Mouse (Mus musculus) lung, embryonic 15.5 days (tissue): ENCODE results near the gene Cask. TPM values are rescaled to one million over a fixed set of nuclear protein-coding genes. Genes with fewer than 3 reads are reported as not detected.
A peak's percentile ranks its signal among the peaks of the same experiment; 100 is the strongest.

ENCODE experiments used
- ATAC-seq: fragments of 200-750 bp; cut with Nextera tagmentation; 2 replicates; pipeline ENCODE4 v1.8.0; 2017; ENCODE audit warnings: moderate number of reproducible peaks, borderline replicate concordance; ENCODE audit not compliant: low FRiP score, low TSS enrichment; ENCODE audit errors: extremely low read depth
- H3K27ac ChIP-seq: fragments of 300-500 bp; sonication (generic); 2 replicates; pipeline ENCODE4 v1.5.1; 2015; ENCODE audit warnings: moderate library complexity, mild to moderate bottlenecking, inconsistent platforms
- H3K27me3 ChIP-seq: fragments of 300-500 bp; sonication (generic); 2 replicates; pipeline ENCODE4 v1.6.1; 2015; ENCODE audit warnings: inconsistent platforms
- H3K36me3 ChIP-seq: fragments of 300-500 bp; sonication (generic); 2 replicates; pipeline ENCODE4 v1.6.1; 2015; ENCODE audit warnings: inconsistent platforms
- H3K4me1 ChIP-seq: fragments of 300-500 bp; sonication (generic); 2 replicates; pipeline ENCODE4 v1.6.1; 2015; ENCODE audit warnings: inconsistent platforms
- H3K4me2 ChIP-seq: fragments of 300-500 bp; sonication (generic); 2 replicates; pipeline ENCODE4 v1.6.1; 2015; ENCODE audit warnings: inconsistent platforms, mild to moderate bottlenecking, moderate library complexity
- H3K4me3 ChIP-seq: fragments of 300-500 bp; sonication (generic); 2 replicates; pipeline ENCODE4 v1.5.1; 2015; ENCODE audit warnings: mild to moderate bottlenecking, inconsistent platforms
- H3K9ac ChIP-seq: fragments of 300-500 bp; sonication (generic); 2 replicates; pipeline ENCODE4 v1.6.1; 2015; ENCODE audit warnings: inconsistent platforms
- H3K9me3 ChIP-seq: fragments of 300-500 bp; sonication (generic); 2 replicates; pipeline ENCODE4 v1.6.1; 2016; ENCODE audit warnings: inconsistent platforms
- WGBS: fragments of 180-500 bp; shearing (Covaris S2); methylation state at CpG from one replicate; pipeline ENCODE4 v1.1.7; 2015; 5-methylcytosine and 5-hydroxymethylcytosine counted together
- polyA plus RNA-seq: library from polyadenylated mRNA; unstranded; fragments of >200 nt; fragmentation: Nextera tagmentation; extraction: Ambion mirVana; gene quantifications from 2 replicates; pipeline ENCODE4 v1.2.1, GENCODE M21; 2015

Cask gene
- polyA plus RNA-seq, 1 experiment from 2014 or later: 11.6 TPM

DNA sequence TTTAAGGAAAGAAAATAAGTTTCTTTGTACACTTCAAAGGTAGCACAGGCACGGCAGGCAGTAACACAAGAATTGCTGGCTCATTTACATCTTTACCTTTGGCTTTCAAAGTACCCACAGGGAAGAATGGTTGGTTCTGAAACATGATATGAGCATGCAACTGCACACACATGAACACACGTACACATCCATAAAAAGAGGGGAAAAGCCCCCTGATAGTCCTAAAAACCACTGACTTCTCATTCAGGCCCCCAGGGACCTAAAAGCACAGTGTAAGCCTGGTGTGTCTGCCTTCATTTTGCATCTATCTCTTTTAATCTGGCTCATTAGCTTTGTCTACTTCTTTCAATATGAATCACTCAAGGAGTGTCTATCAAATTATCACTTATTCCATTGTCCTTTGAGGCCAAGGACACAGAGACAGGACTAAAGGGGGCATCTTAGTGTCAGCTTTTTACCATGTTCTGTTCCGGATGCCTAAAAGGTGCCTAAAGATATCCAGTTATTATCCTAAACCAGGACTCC lies 192.5 kb downstream of the Cask start:
- no peaks in the 10 kb centered on the region for H3K9me3 ChIP-seq
- H3K27ac ChIP-seq: no peak overlapping the region
- no peaks in the 10 kb centered on the region for H3K36me3 ChIP-seq
- H3K4me2 ChIP-seq: no peak overlapping the region
- no peak overlapping the region for H3K9ac ChIP-seq
- WGBS: 73% methylated on average over 3 of the region's 3 CpGs
- no peak overlapping the region for H3K4me3 ChIP-seq
- no peaks in the 10 kb centered on the region for H3K4me1 ChIP-seq
- no peak for ATAC-seq
- H3K27me3 ChIP-seq: no peaks in the 10 kb centered on the region

DNA sequence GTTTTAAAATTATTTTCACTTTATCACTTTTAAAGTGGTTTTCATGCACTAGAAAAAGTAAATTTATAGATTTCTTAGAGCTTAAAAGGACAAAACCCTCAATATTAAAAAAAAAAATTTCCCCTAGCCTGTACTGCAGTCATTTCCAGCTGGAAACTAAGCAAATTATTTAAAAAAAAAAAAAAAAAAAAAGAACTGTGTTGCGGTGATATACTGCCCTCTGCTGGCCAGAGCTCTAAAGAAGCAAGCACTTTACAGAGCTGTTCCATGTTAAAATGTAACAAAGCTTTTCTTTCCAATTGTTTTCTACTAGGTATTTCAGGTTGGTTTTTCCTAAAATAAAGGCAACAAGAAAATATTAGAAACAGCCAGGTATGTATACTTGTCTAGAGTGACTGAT lies 194.4 kb downstream of the Cask start:
- Histone ChIP-seq H3K27me3 (no peaks in the 10 kb centered on the region), H3K9me3 (no peaks in the 10 kb centered on the region), H3K9ac (no peak overlapping the region), H3K4me3 (no peak overlapping the region), H3K27ac (no peak overlapping the region), H3K4me2 (no peak overlapping the region), H3K36me3 (no peaks in the 10 kb centered on the region), H3K4me1 (no peaks in the 10 kb centered on the region)
- WGBS: 12% methylated on average over 1 of the region's 1 CpGs
- no peak for ATAC-seq

DNA sequence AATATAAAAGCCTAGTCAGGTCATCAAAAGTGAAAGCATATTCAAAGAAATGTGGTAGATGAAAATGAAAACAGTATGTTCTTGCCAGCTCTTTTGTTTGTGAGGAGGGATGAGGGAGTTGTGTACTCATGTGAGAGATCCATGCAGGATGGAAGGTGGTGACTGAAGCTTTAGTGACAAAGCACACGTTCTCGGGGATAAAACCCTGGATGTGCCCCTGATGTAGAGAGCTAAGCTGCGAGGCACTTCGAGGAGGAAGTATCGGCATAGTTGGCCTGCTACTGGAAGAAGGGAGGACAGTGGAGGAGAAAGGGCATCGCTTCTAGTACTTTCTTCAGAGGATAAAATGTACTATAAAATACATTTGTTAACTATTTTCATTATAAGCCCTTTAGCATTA lies 195.3 kb downstream of the Cask start:
- 77% methylated on average over 6 of the region's 6 CpGs for WGBS

DNA sequence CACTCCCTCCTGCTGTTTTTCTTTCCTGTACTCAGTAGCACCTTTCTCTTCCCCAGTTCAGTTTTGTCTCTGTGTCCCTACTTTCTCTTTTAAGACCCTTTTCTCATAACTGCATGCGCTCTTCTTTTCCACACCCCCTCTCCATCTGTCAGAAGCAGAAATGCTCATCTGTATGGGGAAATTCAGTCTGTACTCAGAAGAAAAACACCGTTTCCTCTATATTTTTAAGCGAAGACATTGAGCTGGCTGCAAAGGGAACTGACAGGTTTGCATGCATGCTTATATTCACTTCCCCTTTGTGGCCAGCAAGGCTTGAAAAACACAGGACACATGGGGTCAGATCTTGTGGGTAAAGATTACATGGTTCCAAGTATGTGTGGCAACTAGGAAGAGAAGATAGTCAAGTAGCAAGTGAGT lies 196.2 kb downstream of the Cask start:
- Histone ChIP-seq H3K27ac (no peak overlapping the region), H3K27me3 (no peaks in the 10 kb centered on the region), H3K4me1 (no peaks in the 10 kb centered on the region), H3K9me3 (no peaks in the 10 kb centered on the region), H3K36me3 (no peaks in the 10 kb centered on the region), H3K9ac (no peak overlapping the region), H3K4me3 (no peak overlapping the region), H3K4me2 (no peak overlapping the region)
- no peak for ATAC-seq
- WGBS: 74% methylated on average over 3 of the region's 3 CpGs

More for the DNA sequence above, 195.3 kb downstream of the Cask start:
- H3K9ac ChIP-seq: no peak overlapping the region
- ATAC-seq: no peak
- H3K9me3 ChIP-seq: no peaks in the 10 kb centered on the region
- no peaks in the 10 kb centered on the region for H3K36me3 ChIP-seq
- H3K27ac ChIP-seq: no peak overlapping the region
- no peak overlapping the region for H3K4me3 ChIP-seq
- no peak overlapping the region for H3K4me2 ChIP-seq
- no peaks in the 10 kb centered on the region for H3K27me3 ChIP-seq
- H3K4me1 ChIP-seq: no peaks in the 10 kb centered on the region

DNA sequence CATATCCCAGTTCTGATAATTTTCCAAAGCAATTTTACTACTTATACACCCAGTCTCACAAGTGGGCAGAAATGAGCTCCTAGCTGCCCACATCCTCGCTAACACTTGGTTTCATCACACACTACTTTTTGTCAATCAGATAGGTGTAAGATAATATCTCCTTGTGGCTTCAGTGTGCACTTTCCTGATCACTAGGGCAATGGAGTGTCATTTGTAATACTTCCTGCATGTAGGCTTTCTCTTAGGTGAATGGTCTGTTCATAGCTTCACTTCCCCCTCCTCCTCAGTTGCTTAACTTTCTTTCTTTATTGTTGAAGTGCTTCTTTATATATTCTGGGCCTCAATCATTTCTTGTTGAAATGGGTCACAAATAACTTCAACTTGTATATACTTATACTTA lies 198.9 kb downstream of the Cask start:
- 72% methylated on average over 1 of the region's 1 CpGs for WGBS
- ATAC-seq: no peak
- H3K27ac ChIP-seq: no peak overlapping the region

DNA sequence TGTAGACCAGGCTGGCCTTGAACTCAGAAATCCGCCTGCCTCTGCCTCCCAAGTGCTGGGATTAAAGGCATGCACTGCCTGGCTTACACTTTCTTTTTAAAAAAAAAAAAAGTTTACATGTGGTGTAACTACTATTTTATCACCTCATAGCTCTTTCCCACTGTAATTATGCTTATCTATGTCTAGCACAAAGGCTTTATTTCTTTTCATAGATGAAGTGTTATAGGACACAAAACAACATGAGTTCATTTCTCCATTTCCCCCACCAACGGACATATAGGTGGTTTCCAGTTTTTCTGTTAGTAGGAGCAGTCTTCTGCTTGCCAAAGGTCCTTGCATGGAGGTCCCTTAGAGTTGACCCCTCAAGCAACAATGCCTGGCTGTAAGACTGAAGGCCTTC lies 199.3 kb downstream of the Cask start:
- Histone ChIP-seq H3K27ac (no peak overlapping the region), H3K4me3 (no peak overlapping the region), H3K27me3 (no peaks in the 10 kb centered on the region), H3K36me3 (no peaks in the 10 kb centered on the region), H3K4me1 (no peaks in the 10 kb centered on the region), H3K9ac (no peak overlapping the region), H3K9me3 (no peaks in the 10 kb centered on the region), H3K4me2 (no peak overlapping the region)
- 63% methylated on average over 2 of the region's 2 CpGs for WGBS
- ATAC-seq: no peak

More for the DNA sequence above, 198.9 kb downstream of the Cask start:
- Histone ChIP-seq H3K27me3 (no peaks in the 10 kb centered on the region), H3K4me3 (no peak overlapping the region), H3K4me2 (no peak overlapping the region), H3K4me1 (no peaks in the 10 kb centered on the region), H3K36me3 (no peaks in the 10 kb centered on the region), H3K9me3 (no peaks in the 10 kb centered on the region), H3K9ac (no peak overlapping the region)

DNA sequence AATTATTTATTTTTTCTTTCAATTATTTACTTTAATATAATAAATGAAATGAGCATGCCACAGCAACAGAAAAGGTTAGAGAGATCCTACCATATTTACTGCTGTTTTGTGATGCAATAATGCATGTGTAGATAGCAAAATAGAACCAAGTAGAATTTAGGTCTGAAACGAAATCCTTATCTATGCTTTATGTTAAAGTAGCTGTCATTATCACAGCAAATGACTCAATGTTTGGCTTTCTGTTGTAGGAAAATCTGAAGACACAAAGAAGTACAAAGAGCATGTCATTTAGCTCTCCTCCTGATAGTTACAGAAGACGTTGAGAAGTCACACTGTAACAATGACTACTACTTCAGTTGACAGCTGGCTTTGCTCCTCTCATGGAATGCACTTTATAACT lies 212.3 kb downstream of the Cask start:
- ATAC-seq: no peak
- Histone ChIP-seq H3K27ac (no peak overlapping the region), H3K9ac (no peak overlapping the region), H3K4me2 (no peak overlapping the region), H3K4me1 (no peaks in the 10 kb centered on the region), H3K9me3 (no peaks in the 10 kb centered on the region), H3K36me3 (no peaks in the 10 kb centered on the region), H3K4me3 (no peak overlapping the region), H3K27me3 (no peaks in the 10 kb centered on the region)
- 18% methylated on average over 2 of the region's 2 CpGs for WGBS

DNA sequence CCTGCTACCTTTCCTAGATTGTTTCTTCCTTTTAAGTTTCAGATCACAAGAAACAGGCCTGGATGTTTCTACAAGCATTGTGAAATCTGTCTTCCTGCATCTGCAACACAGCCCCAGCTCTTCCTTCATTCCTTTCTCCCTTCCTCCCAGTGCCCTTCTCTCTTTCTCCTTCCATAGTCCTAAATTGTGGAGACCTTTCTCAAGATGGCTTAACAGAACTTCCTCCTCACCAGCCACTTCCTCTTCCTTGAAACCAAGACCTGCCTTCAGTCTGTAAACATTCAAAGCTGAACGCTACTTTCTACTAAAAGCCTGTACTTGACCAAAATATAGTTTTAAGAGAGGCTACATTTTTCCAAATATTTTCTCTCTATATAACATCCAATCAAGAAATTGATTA lies 214.8 kb downstream of the Cask start:
- WGBS: 90% methylated on average over 1 of the region's 1 CpGs
- Histone ChIP-seq H3K9ac (no peak overlapping the region), H3K36me3 (no peaks in the 10 kb centered on the region), H3K4me3 (no peak overlapping the region), H3K9me3 (no peaks in the 10 kb centered on the region), H3K27ac (no peak overlapping the region), H3K4me2 (no peak overlapping the region), H3K4me1 (no peaks in the 10 kb centered on the region), H3K27me3 (no peaks in the 10 kb centered on the region)
- no peak for ATAC-seq

DNA sequence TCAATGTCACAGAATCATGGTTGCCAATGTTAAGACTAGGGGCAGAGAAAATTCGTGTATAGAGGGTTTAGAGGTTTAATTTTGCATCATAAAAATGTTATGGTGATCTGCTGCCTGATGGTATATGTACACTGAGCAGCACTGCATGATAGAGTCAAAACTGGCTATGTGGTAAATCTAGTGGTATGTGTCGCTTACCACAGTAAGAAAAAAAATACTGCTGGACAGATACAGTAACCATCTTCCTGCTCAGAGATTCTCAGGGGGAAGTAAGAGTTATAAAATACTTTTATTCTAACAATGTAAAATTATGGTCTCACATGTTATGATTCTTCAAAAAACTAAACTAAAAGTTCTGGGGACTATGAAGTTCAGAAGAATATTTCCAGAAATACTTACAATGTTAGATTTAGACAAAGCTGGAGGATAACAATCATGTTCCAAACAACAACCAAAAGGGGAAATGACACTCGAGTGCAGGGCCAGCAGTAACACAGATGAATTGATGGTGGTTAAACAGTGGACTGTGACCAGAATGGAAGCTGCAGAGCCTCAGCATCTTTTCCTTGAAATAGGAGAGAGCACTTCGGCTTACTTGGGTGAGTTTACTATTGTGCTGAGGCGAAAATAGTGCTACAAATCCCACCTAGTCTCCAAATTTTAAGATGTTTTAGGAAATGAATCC lies 219.4 kb downstream of the Cask start, which contains the start of gene Gpr34:
Gene Gpr34 (plus strand): TSS at position 491 of the 685 bp plus-strand sequence.
- no peak for ATAC-seq
- no peaks in the 10 kb centered on the region for H3K9me3 ChIP-seq
- H3K9ac ChIP-seq: no peak within 1 kb of the TSS
- no peak within 1 kb of the TSS for H3K4me2 ChIP-seq
- H3K4me3 ChIP-seq: no peak within 1 kb of the TSS
- H3K4me1 ChIP-seq: no peaks in the 10 kb centered on the region
- 59% methylated on average over 5 of the region's 5 CpGs for WGBS
- H3K27ac ChIP-seq: no peak within 1 kb of the TSS
- H3K36me3 ChIP-seq: no peaks in the 10 kb centered on the region
- H3K27me3 ChIP-seq: no peaks in the 10 kb centered on the region

DNA sequence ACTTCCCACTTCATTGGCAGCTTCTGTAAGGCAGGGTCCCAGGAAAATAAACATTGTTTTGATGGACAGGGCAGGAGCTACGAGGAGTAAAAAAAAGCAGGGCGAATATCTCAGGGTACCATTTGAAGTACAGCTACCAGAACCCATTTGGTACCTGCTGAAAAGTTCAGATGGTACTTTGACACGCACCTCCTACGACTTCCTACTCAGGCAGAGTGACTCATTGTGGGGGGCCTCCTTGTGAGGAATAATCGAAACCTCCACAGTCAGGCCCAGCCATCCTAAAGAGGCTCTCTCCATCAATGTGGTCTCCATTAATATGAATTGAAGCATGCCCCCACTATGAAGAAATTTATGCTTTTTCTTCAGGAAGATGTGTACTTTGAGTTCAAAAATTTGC lies 228.5 kb downstream of the Cask start:
- no peak for ATAC-seq
- no peaks in the 10 kb centered on the region for H3K27me3 ChIP-seq
- no peak overlapping the region for H3K4me3 ChIP-seq
- no peak overlapping the region for H3K4me2 ChIP-seq
- WGBS: 73% methylated on average over 5 of the region's 5 CpGs
- H3K9me3 ChIP-seq: no peaks in the 10 kb centered on the region
- no peak overlapping the region for H3K27ac ChIP-seq
- H3K36me3 ChIP-seq: no peaks in the 10 kb centered on the region
- no peak overlapping the region for H3K9ac ChIP-seq
- H3K4me1 ChIP-seq: no peaks in the 10 kb centered on the region

DNA sequence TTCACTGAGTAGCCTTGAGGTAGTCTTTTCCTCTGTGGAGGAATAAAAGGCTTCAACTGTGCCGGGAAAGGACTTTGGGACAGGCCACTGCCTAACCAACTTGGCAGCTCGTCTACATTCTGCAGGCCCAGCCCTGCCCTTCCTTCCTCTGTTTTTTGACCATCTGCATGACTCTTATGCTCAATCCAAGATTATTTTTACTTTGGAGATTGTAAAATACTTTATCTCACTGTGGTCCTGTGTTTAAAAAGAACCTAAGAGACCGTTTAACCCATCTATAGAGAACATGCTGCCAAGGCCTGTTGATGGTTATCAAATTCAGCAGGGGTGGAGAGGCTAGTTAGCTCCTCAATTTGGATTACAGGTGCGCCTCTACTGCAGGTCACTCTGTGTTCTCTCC lies 229.7 kb downstream of the Cask start:
- Histone ChIP-seq H3K9ac (no peak overlapping the region), H3K27ac (peak overlapping the region; percentile 24; the same call in 1 of the 2 replicates), H3K4me2 (no peak overlapping the region), H3K9me3 (no peaks in the 10 kb centered on the region), H3K27me3 (no peaks in the 10 kb centered on the region), H3K4me1 (no peaks in the 10 kb centered on the region), H3K36me3 (no peaks in the 10 kb centered on the region), H3K4me3 (no peak overlapping the region)
- no peak for ATAC-seq
- WGBS: 57% methylated on average over 4 of the region's 4 CpGs

DNA sequence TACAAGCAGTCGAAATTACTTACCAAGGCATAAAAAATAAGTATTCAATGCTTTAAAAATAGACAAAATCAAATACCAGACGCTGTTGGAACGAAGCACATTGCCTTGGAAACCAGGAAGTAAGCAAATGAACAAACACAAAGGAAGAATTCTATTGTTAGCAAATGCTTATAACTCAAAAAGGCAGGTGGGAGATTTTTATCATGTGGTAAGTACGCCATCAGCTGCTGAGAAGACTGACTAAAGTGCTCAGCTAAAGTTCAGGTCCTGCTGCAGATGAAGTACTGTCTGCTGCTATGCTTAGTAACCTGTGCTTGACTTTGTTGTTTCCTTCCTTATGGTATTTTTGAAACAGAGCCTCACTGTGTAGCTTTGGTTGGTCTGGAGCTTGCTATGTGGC lies 232.7 kb downstream of the Cask start:
- H3K4me2 ChIP-seq: no peak overlapping the region
- 55% methylated on average over 4 of the region's 4 CpGs for WGBS
- H3K9ac ChIP-seq: no peak overlapping the region
- ATAC-seq: no peak
- H3K36me3 ChIP-seq: no peaks in the 10 kb centered on the region
- no peaks in the 10 kb centered on the region for H3K9me3 ChIP-seq
- no peak overlapping the region for H3K27ac ChIP-seq
- H3K27me3 ChIP-seq: no peaks in the 10 kb centered on the region
- no peaks in the 10 kb centered on the region for H3K4me1 ChIP-seq
- no peak overlapping the region for H3K4me3 ChIP-seq
